Comparison of ENCODE assay signal across 6 mouse cellular contexts in the genomic region with DNA sequence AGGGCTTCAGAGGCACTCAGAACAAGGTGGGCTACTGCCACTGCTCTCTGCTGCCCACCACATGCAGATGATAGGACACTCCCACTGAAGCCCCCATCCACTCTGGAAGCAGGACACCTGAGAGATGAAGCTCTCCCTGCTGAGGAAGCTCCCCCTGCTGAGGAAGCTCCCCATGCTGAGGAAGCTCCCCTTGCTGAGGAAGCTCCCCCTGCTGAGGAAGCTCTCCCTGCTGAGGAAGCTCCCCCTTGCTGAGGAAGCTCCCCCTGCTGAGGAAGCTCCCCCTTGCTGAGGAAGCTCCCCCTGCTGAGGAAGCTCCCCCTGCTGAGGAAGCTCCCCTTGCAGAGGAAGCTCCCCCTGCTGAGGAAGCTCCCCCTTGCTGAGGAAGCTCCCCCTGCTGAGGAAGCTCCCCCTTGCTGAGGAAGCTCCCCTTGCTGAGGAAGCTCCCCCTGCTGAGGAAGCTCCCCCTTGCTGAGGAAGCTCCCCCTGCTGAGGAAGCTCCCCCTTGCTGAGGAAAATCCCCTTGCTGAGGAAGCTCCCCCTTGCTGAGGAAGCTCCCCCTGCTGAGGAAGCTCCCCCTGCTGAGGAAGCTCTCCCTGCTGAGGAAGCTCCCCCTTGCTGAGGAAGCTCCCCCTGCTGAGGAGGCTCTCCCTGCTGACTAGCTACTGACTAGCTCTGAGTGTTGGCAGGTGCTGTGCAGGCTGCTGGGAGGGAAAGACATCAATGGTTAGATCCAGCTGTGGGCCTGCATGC. TPM values are rescaled to one million over a fixed set of nuclear protein-coding genes. Genes with fewer than 3 reads are reported as not detected.
DNase-seq lines count a peak whose midpoint lies in the region; ATAC-seq and TF ChIP-seq lines count a peak whose summit lies in the region.
"Not testable (repeated sequence)": the region's sequence is repeated elsewhere in the genome, so short reads cannot be mapped to it uniquely, and the experiment has no call there.

No protein-coding gene starts in this region.

- not testable (repeated sequence) for TF ChIP-seq POLR2A in spleen, adult 2 months (IDR thresholded peaks at IDR 0.05; ENCODE audit: low read depth, low read length)

- not testable (repeated sequence) for H3K36me3 ChIP-seq in lung, embryonic 14.5 days (ENCODE audit: insufficient read depth); spleen, adult 2 months (ENCODE audit: control insufficient read depth, insufficient read depth, low read length); stomach, postnatal 0 days (ENCODE audit: control insufficient read depth, insufficient read depth, low read length)

- not testable (repeated sequence) for H3K9ac ChIP-seq in lung, embryonic 14.5 days; stomach, postnatal 0 days (ENCODE audit: low read length)

- not testable (repeated sequence) for H3K9me3 ChIP-seq in lung, embryonic 14.5 days (ENCODE audit: low read depth, low read length); stomach, postnatal 0 days (ENCODE audit: control insufficient read depth, low read length)

- not testable (repeated sequence) for H3K4me2 ChIP-seq in lung, embryonic 14.5 days; stomach, postnatal 0 days (replicated peaks; ENCODE audit: low read depth)

- H3K4me1 ChIP-seq in lung, embryonic 14.5 days (ENCODE audit: insufficient read depth); spleen, adult 2 months (ENCODE audit: control insufficient read depth, insufficient read depth, insufficient read length); stomach, postnatal 0 days (replicated peaks; ENCODE audit: control insufficient read depth, insufficient read depth): not testable (repeated sequence)

- DNase-seq in CD4-positive helper T cell, adult 2 months (ENCODE audit: low read depth, low spot score) = peak; percentile 1
- peak; percentile 94 for DNase-seq in heart, adult 11 months
- not testable (repeated sequence) for DNase-seq in lung, embryonic 14.5 days; spleen, adult 2 months (ENCODE audit: low read depth in 1 of 2, low spot score in 2 of 2); stomach, postnatal 0 days (ENCODE audit: low spot score)
- DNase-seq in lung, postnatal 10 days = peak; percentile 25

- H3K27me3 ChIP-seq in lung, embryonic 14.5 days (ENCODE audit: insufficient read depth, low read length); spleen, adult 2 months (ENCODE audit: control insufficient read depth, insufficient read depth, low read length); stomach, postnatal 0 days (ENCODE audit: control insufficient read depth, insufficient read depth, low read length): not testable (repeated sequence)

- not testable (repeated sequence) for H3K4me3 ChIP-seq in lung, embryonic 14.5 days (ENCODE audit: low read depth, low read length); spleen, adult 2 months (ENCODE audit: extremely low read depth, insufficient read depth, insufficient read length); stomach, postnatal 0 days (ENCODE audit: low read depth, low read length)

- TF ChIP-seq CTCF in lung, embryonic 14.5 days (IDR thresholded peaks at IDR 0.05; ENCODE audit: low read depth); spleen, adult 2 months (IDR thresholded peaks at IDR 0.05; ENCODE audit: extremely low read depth, insufficient read depth, insufficient read length, insufficient replicate concordance): not testable (repeated sequence)
- TF ChIP-seq CTCF in stomach, postnatal 0 days (IDR thresholded peaks at IDR 0.05; ENCODE audit: low read depth) = 0 out of 2 replicates have a peak, but pooled peaks have one; percentile 2

- H3K27ac ChIP-seq in lung, embryonic 14.5 days (ENCODE audit: low read depth); stomach, postnatal 0 days (replicated peaks): not testable (repeated sequence)
- 0 out of 2 replicates have a peak overlapping the region, but pooled peaks have one; percentile 1 for H3K27ac ChIP-seq in spleen, adult 2 months (ENCODE audit: insufficient read depth, low read length)

- peak; percentile 54; the same call in 1 of the 2 replicates for ATAC-seq in lung, embryonic 14.5 days (ENCODE audit: insufficient read depth)
- ATAC-seq in stomach, postnatal 0 days (ENCODE audit: low FRiP score, low TSS enrichment) = not testable (repeated sequence)

- TF ChIP-seq EP300 in stomach, postnatal 0 days (optimal IDR thresholded peaks at IDR 0.05) = not testable (repeated sequence)

RNA-seq across cellular contexts. Expression of a gene that starts 38.0 kb away (rescaled TPM):
- polyA plus RNA-seq in lung, embryonic 14.5 days (2014; fragmentation: Nextera tagmentation; extraction: Ambion mirVana) = 24.1 and 25.3 TPM in 2 replicates
- 3.0 TPM in 2 replicates for polyA plus RNA-seq in spleen, adult 2 months (2012; rRNA removed)
- polyA plus RNA-seq in stomach, postnatal 0 days (2015; fragmentation: Nextera tagmentation; extraction: Ambion mirVana) = 12.2 and 16.9 TPM in 2 replicates

RNA-seq across cellular contexts. Expression of a gene that starts 38.4 kb away (rescaled TPM):
- 9.2 and 12.3 TPM in 2 replicates for polyA plus RNA-seq in lung, embryonic 14.5 days (2014; fragmentation: Nextera tagmentation; extraction: Ambion mirVana)
- 4.7 and 4.9 TPM in 2 replicates for polyA plus RNA-seq in spleen, adult 2 months (2012; rRNA removed)
- polyA plus RNA-seq in stomach, postnatal 0 days (2015; fragmentation: Nextera tagmentation; extraction: Ambion mirVana) = 3.1 and 4.3 TPM in 2 replicates
